Mouse (Mus musculus) embryonic facial prominence, embryonic 11.5 days (tissue): ENCODE results near the gene Trim13. TPM values are rescaled to one million over a fixed set of nuclear protein-coding genes. Genes with fewer than 3 reads are reported as not detected.

Experiments used
- ATAC-seq: fragments of 200-750 bp; cut with Nextera tagmentation; replicated peaks from 2 replicates; pipeline ENCODE4 v1.8.0; 2017; ENCODE audit warnings: low read depth; ENCODE audit not compliant: insufficient number of reproducible peaks, low FRiP score, low TSS enrichment
- DNase-seq: peaks from one replicate; pipeline ENCODE4 v3.0.0-alpha.2; 2015; ENCODE audit warnings: low spot score
- H3K27ac ChIP-seq: fragments of 300-500 bp; sonication (generic); replicated peaks from 2 replicates; pipeline ENCODE4 v1.5.1; 2014; ENCODE audit warnings: mild to moderate bottlenecking, low read depth, low read length, control low read depth
- H3K27me3 ChIP-seq: fragments of 300-500 bp; sonication (generic); 2 replicates; pipeline ENCODE4 v1.6.1; 2014; ENCODE audit warnings: mild to moderate bottlenecking, low read length, moderate library complexity, mixed read lengths; ENCODE audit not compliant: control insufficient read depth, insufficient read depth
- H3K36me3 ChIP-seq: fragments of 300-500 bp; sonication (generic); replicated peaks from 2 replicates; pipeline ENCODE4 v1.6.1; 2014; ENCODE audit warnings: low read depth, mild to moderate bottlenecking, low read length, moderate library complexity, mixed read lengths; ENCODE audit not compliant: control insufficient read depth, insufficient read depth
- H3K4me1 ChIP-seq: fragments of 300-500 bp; sonication (generic); 2 replicates; pipeline ENCODE4 v1.6.1; 2014; ENCODE audit warnings: low read length, mixed read lengths; ENCODE audit not compliant: control insufficient read depth, insufficient read depth
- H3K4me2 ChIP-seq: fragments of 300-500 bp; sonication (generic); 2 replicates; pipeline ENCODE4 v1.6.1; 2014; ENCODE audit warnings: low read depth, mild to moderate bottlenecking, control low read depth, low read length, moderate library complexity
- H3K4me3 ChIP-seq: fragments of 300-500 bp; sonication (generic); 2 replicates; pipeline ENCODE4 v1.5.1; 2014; ENCODE audit warnings: low read depth, low read length, control low read depth
- H3K9ac ChIP-seq: fragments of 300-500 bp; sonication (generic); replicated peaks from 2 replicates; pipeline ENCODE4 v1.6.1; 2014; ENCODE audit warnings: mild to moderate bottlenecking, control low read depth, low read length
- H3K9me3 ChIP-seq: fragments of 300-500 bp; sonication (generic); replicated peaks from 2 replicates; pipeline ENCODE4 v1.6.1; 2016; ENCODE audit warnings: mild to moderate bottlenecking, low read length, inconsistent platforms, mixed read lengths; ENCODE audit not compliant: control insufficient read depth
- WGBS: fragments of 180-500 bp; shearing (Covaris S2); extraction: QIAGEN DNeasy Blood & Tissue Kit; methylation state at CpG from one replicate; pipeline ENCODE4 v1.1.7; 2014; 5-methylcytosine and 5-hydroxymethylcytosine counted together
- polyA plus RNA-seq: library from polyadenylated mRNA; unstranded; fragments of >200 nt; fragmentation: Nextera tagmentation; extraction: Ambion mirVana; gene quantifications from 2 replicates; pipeline ENCODE4 v1.2.1, GENCODE M21; 2014

Gene Trim13
- polyA plus RNA-seq, 1 experiment from 2014 or later = 28.2 TPM

GRCm38 (mm10) chr14:61571366-61571765, 26.7 kb upstream of the Trim13 start:
- WGBS = 16% methylated on average over 4 of the region's 4 CpGs
- no peak for ATAC-seq

GRCm38 (mm10) chr14:61572131-61572530, 25.9 kb upstream of the Trim13 start:
- H3K4me2 ChIP-seq = no peak overlapping the region
- no peaks in the 10 kb centered on the region for H3K27me3 ChIP-seq
- H3K27ac ChIP-seq = no peak overlapping the region
- no peaks in the 10 kb centered on the region for H3K9me3 ChIP-seq
- H3K9ac ChIP-seq = no peak overlapping the region
- H3K4me1 ChIP-seq = no peaks in the 10 kb centered on the region
- ATAC-seq (no peak), DNase-seq (no peak)
- 70% methylated on average over 2 of the region's 2 CpGs for WGBS
- H3K4me3 ChIP-seq = no peak overlapping the region
- no peaks in the 10 kb centered on the region for H3K36me3 ChIP-seq

More at GRCm38 (mm10) chr14:61571366-61571765, 26.7 kb upstream of the Trim13 start:
- no peaks in the 10 kb centered on the region for H3K36me3 ChIP-seq
- H3K9me3 ChIP-seq = no peaks in the 10 kb centered on the region
- no peak overlapping the region for H3K4me3 ChIP-seq
- H3K9ac ChIP-seq = no peak overlapping the region
- H3K4me2 ChIP-seq = no peak overlapping the region
- no peaks in the 10 kb centered on the region for H3K4me1 ChIP-seq
- no peaks in the 10 kb centered on the region for H3K27me3 ChIP-seq
- H3K27ac ChIP-seq = no peak overlapping the region
- DNase-seq = peak; percentile 88

GRCm38 (mm10) chr14:61575066-61575465, 23.0 kb upstream of the Trim13 start:
- no peak overlapping the region for H3K9ac ChIP-seq

GRCm38 (mm10) chr14:61575941-61576340, 22.1 kb upstream of the Trim13 start:
- no peak overlapping the region for H3K9ac ChIP-seq
- WGBS = 86% methylated on average over 8 of the region's 8 CpGs
- no peak overlapping the region for H3K27ac ChIP-seq
- no peak overlapping the region for H3K4me3 ChIP-seq
- H3K36me3 ChIP-seq = no peaks in the 10 kb centered on the region
- H3K4me2 ChIP-seq = no peak overlapping the region
- no peak for DNase-seq
- H3K4me1 ChIP-seq = no peaks in the 10 kb centered on the region
- H3K9me3 ChIP-seq = no peaks in the 10 kb centered on the region
- no peak for ATAC-seq
- no peaks in the 10 kb centered on the region for H3K27me3 ChIP-seq

More at GRCm38 (mm10) chr14:61575066-61575465, 23.0 kb upstream of the Trim13 start:
- H3K27me3 ChIP-seq = no peaks in the 10 kb centered on the region
- no peak for ATAC-seq
- H3K4me3 ChIP-seq = no peak overlapping the region
- DNase-seq = no peak
- H3K27ac ChIP-seq = no peak overlapping the region
- H3K9me3 ChIP-seq = no peaks in the 10 kb centered on the region
- H3K4me1 ChIP-seq = no peaks in the 10 kb centered on the region
- no peak overlapping the region for H3K4me2 ChIP-seq
- H3K36me3 ChIP-seq = no peaks in the 10 kb centered on the region
- 87% methylated on average over 10 of the region's 10 CpGs for WGBS

GRCm38 (mm10) chr14:61589288-61590065, 8.6 kb upstream of the Trim13 start:
- 75% methylated on average over 4 of the region's 4 CpGs for WGBS
- ATAC-seq (no peak), DNase-seq (no peak)
- Histone ChIP-seq H3K4me1 (no peaks in the 10 kb centered on the region), H3K27me3 (no peaks in the 10 kb centered on the region), H3K36me3 (no peaks in the 10 kb centered on the region), H3K27ac (no peak overlapping the region), H3K4me3 (no peak overlapping the region), H3K9ac (no peak overlapping the region), H3K4me2 (no peak overlapping the region), H3K9me3 (no peaks in the 10 kb centered on the region)

GRCm38 (mm10) chr14:61596719-61597426, 1.2 kb upstream of the Trim13 start:
- Histone ChIP-seq H3K4me3 (no peak overlapping the region), H3K27me3 (no peaks in the 10 kb centered on the region), H3K36me3 (no peaks in the 10 kb centered on the region), H3K4me2 (no peak overlapping the region), H3K27ac (no peak overlapping the region), H3K4me1 (no peaks in the 10 kb centered on the region), H3K9me3 (no peaks in the 10 kb centered on the region), H3K9ac (no peak overlapping the region)
- 88% methylated on average over 9 of the region's 9 CpGs for WGBS
- no peak for DNase-seq
- no peak for ATAC-seq

GRCm38 (mm10) chr14:61599057-61599806, 1.2 kb downstream of the Trim13 start:
- H3K27me3 ChIP-seq = no peaks in the 10 kb centered on the region
- H3K9ac ChIP-seq = peak overlapping the region; percentile 80
- no peaks in the 10 kb centered on the region for H3K36me3 ChIP-seq
- DNase-seq (peak; percentile 90), ATAC-seq (peak; percentile 96)
- H3K4me2 ChIP-seq = peak overlapping the region; percentile 45
- WGBS = 7% methylated on average over 43 of the region's 44 CpGs
- H3K4me3 ChIP-seq = peak overlapping the region; percentile 79
- H3K27ac ChIP-seq = 0 out of 2 replicates have a peak overlapping the region, but pooled peaks have one; percentile 41
- H3K4me1 ChIP-seq = no peaks in the 10 kb centered on the region
- H3K9me3 ChIP-seq = no peaks in the 10 kb centered on the region
